Mouse (Mus musculus) bone marrow macrophage, adult 2 months (primary cell): ENCODE results near the gene Dync1li2.

Experiments used
- CTCF ChIP-seq: IDR thresholded peaks from 2 replicates; pipeline ENCODE4 v1.5.1; 2012; ENCODE audit warnings: low read depth, mild to moderate bottlenecking, low read length, moderate library complexity
- POLR2A ChIP-seq: IDR thresholded peaks from 2 replicates; pipeline ENCODE4 v1.6.1; 2012; ENCODE audit warnings: mild to moderate bottlenecking, low read depth, low read length, borderline replicate concordance

DNA sequence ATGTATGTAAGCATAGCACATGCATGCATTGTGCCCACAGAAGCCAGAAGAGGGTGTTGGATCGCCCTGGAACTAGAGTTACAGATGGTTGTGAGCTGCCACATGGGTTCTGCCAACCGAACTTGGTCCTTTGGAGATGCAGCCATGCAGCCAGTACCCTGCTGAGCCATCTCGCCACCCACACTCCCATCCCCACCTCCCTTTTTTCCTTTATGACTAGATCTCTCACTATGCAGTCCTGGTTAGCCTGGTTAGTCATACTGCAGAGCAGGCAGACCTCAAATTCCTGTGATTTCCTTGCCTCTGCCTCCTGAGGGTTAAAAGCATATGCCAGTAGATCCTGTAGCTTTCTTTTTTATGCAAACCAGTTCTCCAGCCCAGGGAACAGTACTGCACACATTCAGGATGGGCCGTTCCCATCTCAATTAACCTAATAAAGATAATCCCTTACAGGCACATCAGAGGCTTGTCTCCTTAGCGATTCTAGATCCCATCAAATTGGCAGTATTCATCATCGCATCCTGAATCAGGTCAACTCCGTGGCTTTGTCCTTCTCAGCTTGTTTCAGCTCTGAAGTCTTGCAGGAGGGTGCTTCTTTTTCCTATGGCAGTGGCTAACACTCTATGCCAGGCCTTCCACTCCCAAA is 32.1 kb downstream of the Dync1li2 start:
- TF ChIP-seq CTCF (no peak), POLR2A (no peak)
